Mouse (Mus musculus) liver, postnatal 0 days (tissue): Measurements from ENCODE around the gene Olfr1246. TPM values are rescaled to one million over a fixed set of nuclear protein-coding genes. Genes with fewer than 3 reads are reported as not detected.

Experiments used
- ATAC-seq: fragments of 200-750 bp; cut with Nextera tagmentation; 2 replicates; pipeline ENCODE4 v1.8.0; 2017; ENCODE audit warnings: mild to moderate bottlenecking, moderate library complexity
- DNase-seq: peaks from one replicate; pipeline ENCODE4 v3.0.0-alpha.2; 2016
- H3K27ac ChIP-seq: fragments of 300-500 bp; sonication (generic); 2 replicates; pipeline ENCODE4 v1.5.1; 2014; ENCODE audit warnings: antibody characterized with exemption, moderate library complexity, mild to moderate bottlenecking, low read depth
- H3K27me3 ChIP-seq: fragments of 300-500 bp; sonication (generic); 2 replicates; pipeline ENCODE4 v1.6.1; 2014; ENCODE audit warnings: low read length, control low read depth, mixed read lengths; ENCODE audit not compliant: insufficient read depth
- H3K36me3 ChIP-seq: fragments of 300-500 bp; sonication (generic); replicated peaks from 2 replicates; pipeline ENCODE4 v1.6.1; 2014; ENCODE audit warnings: mild to moderate bottlenecking, control low read depth, low read length, moderate library complexity, mixed read lengths; ENCODE audit not compliant: insufficient read depth
- H3K4me1 ChIP-seq: fragments of 300-500 bp; sonication (generic); 2 replicates; pipeline ENCODE4 v1.6.1; 2014; ENCODE audit warnings: antibody characterized with exemption, mild to moderate bottlenecking, control low read depth; ENCODE audit not compliant: insufficient read depth
- H3K4me2 ChIP-seq: fragments of 300-500 bp; sonication (generic); 2 replicates; pipeline ENCODE4 v1.6.1; 2014; ENCODE audit warnings: low read depth, mild to moderate bottlenecking, low read length, moderate library complexity, mixed read lengths
- H3K4me3 ChIP-seq: fragments of 300-500 bp; sonication (generic); 2 replicates; pipeline ENCODE4 v1.5.1; 2014; ENCODE audit warnings: low read depth, low read length
- H3K9ac ChIP-seq: fragments of 300-500 bp; sonication (generic); replicated peaks from 2 replicates; pipeline ENCODE4 v1.6.1; 2014; ENCODE audit warnings: mild to moderate bottlenecking, moderate library complexity
- H3K9me3 ChIP-seq: fragments of 300-500 bp; sonication (generic); 2 replicates; pipeline ENCODE4 v1.6.1; 2016; ENCODE audit warnings: mild to moderate bottlenecking, control low read depth, low read length, mixed read lengths
- CTCF ChIP-seq: sonication (generic); IDR thresholded peaks from 2 replicates; pipeline ENCODE4 v1.5.1; 2016; ENCODE audit warnings: antibody characterized with exemption, low read depth
- EP300 ChIP-seq: IDR thresholded peaks from 2 replicates; pipeline ENCODE4 v1.6.1; 2016; ENCODE audit warnings: antibody characterized with exemption, low read depth, mild to moderate bottlenecking
- WGBS: fragments of 180-500 bp; shearing (Covaris S2); extraction: QIAGEN DNeasy Blood & Tissue Kit; methylation state at CpG from one replicate; pipeline ENCODE4 v1.1.7; 2014; ENCODE audit not compliant: insufficient replicate concordance; 5-methylcytosine and 5-hydroxymethylcytosine counted together
- polyA plus RNA-seq: library from polyadenylated mRNA; unstranded; fragments of >200 nt; fragmentation: Nextera tagmentation; extraction: Ambion mirVana; gene quantifications from 2 replicates; pipeline ENCODE4 v1.2.1, GENCODE M21; 2015

Olfr1246 gene
- polyA plus RNA-seq, 1 experiment from 2014 or later: not detected

DNA sequence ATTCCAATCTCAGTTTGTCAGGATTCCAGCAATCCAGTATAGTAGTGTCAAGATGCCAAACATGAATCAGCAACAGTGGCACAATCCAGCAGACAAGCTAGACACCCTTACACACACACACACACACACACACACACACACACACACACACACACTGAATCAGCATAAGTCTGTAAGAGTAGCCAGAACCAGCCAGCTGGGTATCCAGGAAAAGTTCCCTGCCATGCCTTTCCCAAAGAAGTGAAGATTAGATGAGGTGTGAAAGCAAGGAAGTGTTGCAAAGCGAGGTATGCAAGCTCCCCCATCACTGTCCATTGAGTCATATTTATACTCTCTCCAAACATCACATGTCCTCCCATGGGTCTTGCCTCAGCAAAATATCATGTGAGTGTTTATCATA, 53.0 kb downstream of the Olfr1246 start:
- TF ChIP-seq CTCF (no peak), EP300 (no peak)
- DNase-seq (no peak), ATAC-seq (no peak)
- Histone ChIP-seq H3K4me2 (no peak overlapping the region), H3K36me3 (no peaks in the 10 kb centered on the region), H3K27ac (no peak overlapping the region), H3K27me3 (no peaks in the 10 kb centered on the region), H3K9ac (no peak overlapping the region), H3K4me3 (no peak overlapping the region), H3K4me1 (no peaks in the 10 kb centered on the region), H3K9me3 (no peaks in the 10 kb centered on the region)
- WGBS: 56% methylated on average over 1 of the region's 1 CpGs

Other genes starting within 250 kb of the Olfr1246 start
- not detected in 2 replicates for gene Olfr1234, start 228.3 kb downstream of the Olfr1246 start, polyA plus RNA-seq
- gene Olfr1238, start 183.5 kb downstream of the Olfr1246 start, polyA plus RNA-seq: not detected in 2 replicates
- not detected in 2 replicates for gene Olfr1239, start 172.8 kb downstream of the Olfr1246 start, polyA plus RNA-seq
- gene Olfr1240, start 150.2 kb downstream of the Olfr1246 start, polyA plus RNA-seq: not detected in 2 replicates
- gene Olfr1241, start 106.0 kb downstream of the Olfr1246 start, polyA plus RNA-seq: not detected in 2 replicates
- not detected in 2 replicates for gene Olfr1242, start 94.8 kb downstream of the Olfr1246 start, polyA plus RNA-seq
- not detected in 2 replicates for gene Olfr1243, start 61.7 kb downstream of the Olfr1246 start, polyA plus RNA-seq
- not detected in 2 replicates for gene Olfr1245, start 14.7 kb downstream of the Olfr1246 start, polyA plus RNA-seq
- not detected in 2 replicates for gene Olfr1247, start 21.0 kb upstream of the Olfr1246 start, polyA plus RNA-seq
- gene Olfr1248, start 25.1 kb upstream of the Olfr1246 start, polyA plus RNA-seq: not detected in 2 replicates
- gene Olfr1249, start 41.8 kb upstream of the Olfr1246 start, polyA plus RNA-seq: not detected in 2 replicates
- gene Olfr1250, start 68.3 kb upstream of the Olfr1246 start, polyA plus RNA-seq: not detected in 2 replicates
- not detected in 2 replicates for gene Olfr1251, start 78.8 kb upstream of the Olfr1246 start, polyA plus RNA-seq
- not detected in 2 replicates for gene Olfr1252, start 131.9 kb upstream of the Olfr1246 start, polyA plus RNA-seq
- not detected in 2 replicates for gene Olfr1253, start 163.9 kb upstream of the Olfr1246 start, polyA plus RNA-seq
- not detected in 2 replicates for gene Olfr1254, start 200.5 kb upstream of the Olfr1246 start, polyA plus RNA-seq
- gene Olfr1255, start 218.9 kb upstream of the Olfr1246 start, polyA plus RNA-seq: not detected in 2 replicates
- not detected in 2 replicates for gene Olfr1256, start 248.4 kb upstream of the Olfr1246 start, polyA plus RNA-seq